Mouse (Mus musculus) erythroblast, embryonic 14.5 days (primary cell): ENCODE results near the gene Tpp1. TPM values are rescaled to one million over a fixed set of nuclear protein-coding genes. Genes with fewer than 3 reads are reported as not detected.

Source experiments
- H3K27me3 ChIP-seq: 2 replicates; pipeline ENCODE4 v1.6.1; 2012; ENCODE audit warnings: inconsistent platforms; ENCODE audit not compliant: control insufficient read depth
- H3K36me3 ChIP-seq: 2 replicates; pipeline ENCODE4 v1.6.1; 2012; ENCODE audit warnings: mild to moderate bottlenecking, inconsistent platforms; ENCODE audit not compliant: control insufficient read depth
- H3K4me1 ChIP-seq: 2 replicates; pipeline ENCODE4 v1.6.1; 2012; ENCODE audit warnings: inconsistent platforms; ENCODE audit not compliant: control insufficient read depth
- H3K4me3 ChIP-seq: replicated peaks from 2 replicates; pipeline ENCODE3; 2012; ENCODE audit warnings: moderate library complexity, mild to moderate bottlenecking, inconsistent platforms
- H3K9me3 ChIP-seq: 2 replicates; pipeline ENCODE4 v1.6.1; 2012; ENCODE audit warnings: low read length, inconsistent platforms, mixed read lengths; ENCODE audit not compliant: control insufficient read depth
- GATA1 ChIP-seq: IDR thresholded peaks from 2 replicates; pipeline ENCODE4 v1.6.1; 2012; ENCODE audit warnings: low read length, inconsistent platforms, mixed read lengths
- TAL1 ChIP-seq: IDR thresholded peaks from 3 replicates; pipeline ENCODE4 v1.6.1; 2012; ENCODE audit warnings: low read length, inconsistent platforms, mixed read lengths
- polyA plus RNA-seq: library from polyadenylated mRNA; stranded (reverse); fragments of >175 nt; gene quantifications from 2 replicates; pipeline ENCODE4 v1.2.3, GENCODE M21; 2012

Tpp1 gene
- polyA plus RNA-seq, 1 experiment: 4.4 TPM

GRCm38 (mm10) chr7:105734826-105735225, 17.2 kb downstream of the Tpp1 start:
- no peak for TF ChIP-seq TAL1
- TF ChIP-seq GATA1: no peak
- H3K36me3 ChIP-seq: peaks cover 65% of the 10 kb centered on the region
- no peaks in the 10 kb centered on the region for H3K9me3 ChIP-seq
- no peaks in the 10 kb centered on the region for H3K27me3 ChIP-seq
- H3K4me1 ChIP-seq: peaks cover 48% of the 10 kb centered on the region
- no peak overlapping the region for H3K4me3 ChIP-seq

DNA sequence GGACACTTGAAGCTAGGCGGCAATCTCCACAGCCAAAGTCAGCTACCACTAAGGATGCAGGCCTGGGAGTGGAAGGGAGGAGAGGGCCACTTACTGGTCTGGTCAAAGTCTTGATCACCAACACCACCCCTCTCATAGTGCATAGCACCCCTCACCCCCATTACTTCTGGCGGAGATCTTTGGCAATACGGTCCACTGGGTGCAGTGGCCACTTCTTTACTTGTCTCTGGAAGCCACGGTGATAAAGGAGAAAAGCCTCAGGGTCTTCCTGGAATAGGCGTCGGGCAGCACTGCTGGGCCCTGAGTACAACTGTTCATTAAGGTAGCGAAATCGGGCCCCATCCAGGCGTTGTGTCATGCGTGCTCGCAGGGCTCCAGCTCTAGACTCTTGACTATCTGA, 18.2 kb downstream of the Tpp1 start:
- Histone ChIP-seq H3K4me3 (no peak overlapping the region), H3K4me1 (peaks cover 38% of the 10 kb centered on the region), H3K36me3 (peaks cover 65% of the 10 kb centered on the region), H3K27me3 (no peaks in the 10 kb centered on the region), H3K9me3 (no peaks in the 10 kb centered on the region)
- no peak for TF ChIP-seq GATA1
- TF ChIP-seq TAL1: no peak

DNA sequence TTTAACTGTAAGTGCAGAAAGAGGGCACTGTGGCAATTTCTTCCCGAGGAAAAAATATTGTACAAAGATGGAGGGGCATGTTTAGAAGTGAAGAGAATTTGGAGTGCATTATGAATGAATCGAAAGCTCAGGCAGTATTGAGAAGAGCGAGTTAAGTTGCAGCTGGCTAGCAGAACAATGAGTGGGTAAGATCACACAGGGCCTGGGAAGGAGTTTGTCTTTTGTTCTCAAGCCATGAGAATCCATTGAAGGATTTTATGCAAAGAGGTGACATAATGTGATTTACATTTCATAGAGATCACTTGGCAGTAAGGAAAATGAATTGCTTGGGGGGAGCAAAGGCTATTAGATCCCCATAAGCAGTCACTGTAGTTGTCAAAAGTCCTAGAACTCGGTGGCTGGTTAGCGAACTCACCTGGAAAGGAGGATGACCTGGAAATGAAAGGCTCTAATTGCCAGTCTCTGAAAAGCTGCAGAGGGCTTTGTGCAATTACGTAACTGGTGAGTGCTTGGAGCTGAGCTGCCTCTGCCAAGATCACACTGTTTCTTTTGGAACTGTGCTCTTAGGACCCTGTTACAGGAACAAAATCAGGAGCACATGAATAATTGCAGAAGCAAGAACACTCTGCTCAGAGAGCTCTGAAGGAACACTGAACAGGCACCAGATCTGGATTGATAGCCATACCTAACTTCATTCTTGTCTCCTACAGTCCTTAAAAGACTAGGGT, 23.2 kb downstream of the Tpp1 start:
- Histone ChIP-seq H3K27me3 (no peaks in the 10 kb centered on the region), H3K4me1 (no peaks in the 10 kb centered on the region), H3K9me3 (no peaks in the 10 kb centered on the region), H3K4me3 (no peak overlapping the region), H3K36me3 (peaks cover 52% of the 10 kb centered on the region)
- TF ChIP-seq GATA1 (no peak), TAL1 (no peak)

DNA sequence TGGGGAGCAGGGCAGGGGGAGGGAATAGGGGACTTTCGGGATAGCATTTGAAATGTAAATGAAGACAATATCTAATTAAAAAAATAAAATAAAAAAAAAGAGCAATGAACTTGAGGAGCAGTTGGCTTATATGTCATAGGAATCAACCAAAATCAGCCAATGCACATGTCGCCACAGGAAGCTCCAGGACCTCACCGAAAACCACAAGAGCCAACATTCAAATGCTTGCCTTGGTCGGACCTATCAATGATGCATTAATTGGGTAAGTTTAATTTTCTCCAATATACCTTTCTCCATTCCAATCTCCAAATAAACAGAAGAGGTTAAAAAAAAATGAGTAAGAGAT, 25.1 kb downstream of the Tpp1 start:
- TF ChIP-seq GATA1 (no peak), TAL1 (no peak)
- Histone ChIP-seq H3K4me1 (no peaks in the 10 kb centered on the region), H3K4me3 (no peak overlapping the region), H3K9me3 (no peaks in the 10 kb centered on the region), H3K27me3 (no peaks in the 10 kb centered on the region), H3K36me3 (peaks cover 33% of the 10 kb centered on the region)

DNA sequence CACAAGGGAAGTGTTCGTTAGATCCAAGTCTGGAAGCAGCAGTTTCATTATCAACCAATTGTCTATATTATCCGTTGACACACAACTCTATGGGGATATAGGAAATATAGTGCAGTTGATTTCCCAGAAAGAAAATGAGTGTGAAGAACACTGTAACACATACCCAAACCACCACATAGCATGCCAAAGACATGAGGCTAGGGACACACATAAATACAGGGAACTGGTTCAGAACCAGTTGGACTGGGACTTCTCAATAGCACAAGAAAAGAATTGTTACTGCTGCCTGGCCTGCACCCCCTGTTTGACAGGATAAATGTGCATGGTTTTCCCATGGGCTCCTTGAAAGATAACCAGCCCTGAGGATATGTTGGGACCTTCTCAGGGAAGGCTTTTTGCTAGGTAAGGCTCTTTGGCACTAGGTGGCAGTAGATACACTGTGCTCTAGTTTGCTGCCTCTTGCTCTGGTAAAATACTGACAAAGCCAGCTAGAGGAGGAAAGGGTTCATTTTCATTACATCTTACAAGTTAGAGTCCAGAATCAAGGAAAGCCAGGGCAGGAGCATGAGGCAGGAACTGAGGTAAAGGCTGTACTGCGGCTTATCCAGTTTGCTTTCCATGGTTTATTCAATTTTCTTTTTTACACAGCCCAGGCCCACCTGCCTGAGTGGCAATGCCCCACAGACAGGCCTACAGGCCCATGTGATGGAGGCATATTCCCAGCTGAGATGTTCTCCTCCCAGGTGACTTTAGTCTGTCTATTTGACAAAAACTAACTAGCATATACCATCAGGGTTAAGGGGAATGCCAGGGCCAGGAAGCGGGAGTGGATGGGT, 25.7 kb downstream of the Tpp1 start:
- Histone ChIP-seq H3K36me3 (peaks cover 27% of the 10 kb centered on the region), H3K4me1 (no peaks in the 10 kb centered on the region), H3K9me3 (no peaks in the 10 kb centered on the region), H3K27me3 (no peaks in the 10 kb centered on the region), H3K4me3 (no peak overlapping the region)
- no peak for TF ChIP-seq TAL1
- TF ChIP-seq GATA1: no peak

DNA sequence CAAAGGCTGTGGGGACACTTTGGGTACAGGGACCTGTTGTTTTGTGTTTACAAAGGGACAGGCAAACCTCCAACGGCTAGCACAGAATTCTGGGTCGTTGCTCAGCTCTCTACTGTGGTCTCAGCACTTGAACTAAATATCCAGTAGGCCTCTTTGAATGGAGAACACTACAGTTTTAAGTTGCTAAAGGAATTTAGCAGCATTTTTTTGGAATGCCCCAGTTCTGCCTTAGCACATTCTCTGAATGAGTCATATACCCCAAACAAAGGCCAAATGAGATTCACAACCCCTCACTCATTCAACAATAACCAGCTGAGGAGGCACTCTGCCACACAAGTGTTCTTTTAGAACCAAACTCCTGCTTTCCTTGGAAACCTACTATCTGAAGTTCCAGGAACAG, 30.1 kb downstream of the Tpp1 start:
- TF ChIP-seq GATA1 (no peak), TAL1 (no peak)
- no peaks in the 10 kb centered on the region; the same call in 1 of the 2 replicates for H3K36me3 ChIP-seq
- no peaks in the 10 kb centered on the region for H3K27me3 ChIP-seq
- H3K9me3 ChIP-seq: no peaks in the 10 kb centered on the region
- no peaks in the 10 kb centered on the region for H3K4me1 ChIP-seq
- H3K4me3 ChIP-seq: no peak overlapping the region

DNA sequence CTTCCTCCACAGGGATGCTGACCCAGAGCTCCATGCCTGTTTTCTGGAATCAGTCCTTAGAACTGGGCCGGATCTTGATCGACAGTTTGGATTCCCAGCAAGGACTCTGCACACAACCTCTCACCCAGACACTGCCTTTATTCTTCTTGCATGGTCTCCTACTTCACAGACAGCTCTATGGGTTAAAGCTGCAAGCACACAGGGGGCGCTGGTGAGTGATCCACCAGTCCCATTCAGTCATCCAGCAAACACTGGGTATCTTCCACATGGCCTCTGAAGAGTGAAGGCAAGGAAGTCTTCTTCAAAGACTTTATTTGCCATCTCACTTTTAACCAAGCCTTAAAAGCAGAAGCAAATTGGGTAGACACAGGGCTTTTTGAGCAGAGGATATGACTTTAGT, 36.7 kb downstream of the Tpp1 start:
- H3K4me1 ChIP-seq: no peaks in the 10 kb centered on the region
- no peak for TF ChIP-seq TAL1
- TF ChIP-seq GATA1: no peak
- no peaks in the 10 kb centered on the region for H3K9me3 ChIP-seq
- H3K36me3 ChIP-seq: no peaks in the 10 kb centered on the region
- H3K27me3 ChIP-seq: no peaks in the 10 kb centered on the region
- H3K4me3 ChIP-seq: no peak overlapping the region

DNA sequence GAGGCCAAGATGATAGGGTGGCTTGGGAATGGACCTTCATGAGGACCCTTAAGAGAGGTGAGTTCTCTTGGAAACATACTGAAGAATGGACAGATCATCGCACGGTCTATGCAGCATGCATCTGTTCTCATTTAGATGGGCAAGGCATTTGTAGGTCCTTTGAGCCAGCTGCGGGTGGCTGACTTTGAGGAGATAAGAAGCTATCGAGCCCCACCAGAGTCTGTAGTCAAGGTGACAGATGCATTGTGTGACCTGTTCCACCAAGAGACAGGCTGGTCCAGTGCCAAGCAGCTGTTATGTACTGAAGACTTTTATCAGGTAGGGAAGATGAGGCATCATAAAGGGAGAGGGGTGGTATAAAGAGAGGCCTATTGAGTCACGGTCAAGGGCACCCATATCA, 43.3 kb downstream of the Tpp1 start:
- TF ChIP-seq TAL1 (no peak), GATA1 (no peak)
- Histone ChIP-seq H3K27me3 (no peaks in the 10 kb centered on the region), H3K36me3 (no peaks in the 10 kb centered on the region), H3K9me3 (no peaks in the 10 kb centered on the region), H3K4me3 (no peak overlapping the region), H3K4me1 (peaks cover 7% of the 10 kb centered on the region)

- Histone ChIP-seq H3K27me3 (no peaks in the 10 kb centered on the region), H3K36me3 (no peaks in the 10 kb centered on the region), H3K9me3 (no peaks in the 10 kb centered on the region), H3K4me1 (peaks cover 3% of the 10 kb centered on the region), H3K4me3 (no peak overlapping the region)
- TF ChIP-seq TAL1 (no peak), GATA1 (no peak)
Observed at GRCm38 (mm10) chr7:105703816-105704215, 48.2 kb downstream of the Tpp1 start.
